Mouse (Mus musculus): ENCODE data around the gene Als2cl. TPM values are rescaled to one million over a fixed set of nuclear protein-coding genes. Genes with fewer than 3 reads are reported as not detected.

Als2cl gene
- 7.0 and 7.9 TPM in 2 replicates for polyA plus RNA-seq (2015; fragmentation: Nextera tagmentation; extraction: Ambion mirVana)

DNA sequence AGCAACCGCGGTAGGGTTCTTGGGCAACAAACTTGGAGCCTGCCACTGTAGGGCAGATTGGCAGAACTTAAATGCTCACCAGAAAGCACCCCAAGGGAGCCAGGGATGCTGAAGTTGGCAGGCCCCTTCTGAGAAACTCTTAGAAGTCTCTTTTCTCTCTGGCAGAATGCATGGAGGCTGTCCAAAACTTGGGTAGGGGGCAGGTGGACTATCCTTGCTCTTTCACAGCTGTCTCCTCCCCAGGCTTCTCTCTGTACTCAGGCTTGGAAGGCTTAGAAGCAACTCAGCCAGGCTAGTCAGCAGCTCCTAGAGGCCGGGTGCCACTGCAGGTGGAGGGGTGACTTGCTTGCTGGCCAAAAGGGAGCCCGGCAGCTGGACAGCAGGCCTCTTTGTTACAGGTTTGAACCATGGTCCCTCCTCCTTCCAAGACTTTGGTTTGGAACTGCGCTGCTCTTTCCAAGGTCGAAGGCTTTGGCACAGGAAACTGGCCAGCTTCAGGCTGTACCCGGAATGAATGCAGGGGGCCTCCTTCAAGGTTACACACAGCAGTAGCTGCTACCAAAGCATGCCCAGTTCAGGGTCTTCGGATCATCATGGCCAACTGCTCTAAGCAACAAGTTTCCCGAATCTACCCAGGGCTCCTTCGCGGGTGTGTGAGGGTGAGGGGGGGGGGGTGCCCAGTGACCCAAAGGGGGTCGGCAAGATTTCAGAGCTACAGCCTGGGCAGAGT lies at the start of gene Als2cl:
TSS of gene Als2cl (plus strand) at position 680 of the 730 bp plus-strand sequence.
- WGBS = 12% methylated on average over 12 of the region's 12 CpGs
- H3K4me2 ChIP-seq (replicated peaks) = peak within 1 kb of the TSS; percentile 88
- H3K9ac ChIP-seq = peak within 1 kb of the TSS; percentile 35
- peak within 1 kb of the TSS; percentile 61 for H3K4me3 ChIP-seq (replicated peaks)
- H3K36me3 ChIP-seq = no peaks in the 10 kb centered on the region
- peak within 1 kb of the TSS; percentile 73; the same call in 1 of the 2 replicates for H3K27ac ChIP-seq (replicated peaks)
- ATAC-seq (ENCODE audit: insufficient number of reproducible peaks, low FRiP score, low TSS enrichment, low read depth) = no peak
- peaks cover 47% of the 10 kb centered on the region for H3K4me1 ChIP-seq
- H3K9me3 ChIP-seq (replicated peaks) = no peaks in the 10 kb centered on the region
- peaks cover 5% of the 10 kb centered on the region; the same call in 1 of the 2 replicates for H3K27me3 ChIP-seq

DNA sequence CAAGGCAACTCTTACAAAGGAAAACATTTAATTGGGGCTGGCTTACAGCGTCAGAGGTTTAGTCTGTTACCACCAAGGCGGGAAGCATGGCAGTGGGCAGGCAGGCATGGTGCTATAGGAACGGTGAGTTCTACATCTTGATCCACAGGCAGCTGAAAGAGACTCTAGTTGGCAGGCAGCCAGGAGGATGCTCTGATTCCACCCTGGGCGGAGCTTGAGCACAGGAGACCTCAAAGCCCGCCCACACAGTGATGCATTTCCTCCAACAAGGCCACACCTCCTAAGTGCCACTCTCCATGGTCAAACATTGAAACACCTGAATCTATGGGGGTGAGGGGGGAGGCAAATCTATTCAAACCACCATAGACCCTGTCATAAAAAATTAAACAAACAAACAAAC lies 46.6 kb upstream of the Als2cl start:
- Histone ChIP-seq H3K4me1 (no peaks in the 10 kb centered on the region), H3K36me3 (no peaks in the 10 kb centered on the region), H3K4me3 (replicated peaks) (no peak overlapping the region), H3K9ac (no peak overlapping the region), H3K4me2 (replicated peaks) (no peak overlapping the region), H3K9me3 (replicated peaks) (no peaks in the 10 kb centered on the region), H3K27ac (replicated peaks) (no peak overlapping the region), H3K27me3 (peaks cover 3% of the 10 kb centered on the region)
- ATAC-seq (ENCODE audit: insufficient number of reproducible peaks, low FRiP score, low TSS enrichment, low read depth) = no peak
- WGBS = 72% methylated on average over 5 of the region's 5 CpGs

GRCm38 (mm10) chr9:110834411-110834810 lies 45.3 kb upstream of the Als2cl start, which contains the start of gene Prss45:
Gene Prss45, plus strand, starts transcription at chr9:110834588.
- ATAC-seq (ENCODE audit: insufficient number of reproducible peaks, low FRiP score, low TSS enrichment, low read depth) = no peak
- Histone ChIP-seq H3K9ac (no peak within 1 kb of the TSS), H3K27ac (replicated peaks) (no peak within 1 kb of the TSS), H3K27me3 (no peaks in the 10 kb centered on the region; the same call in 1 of the 2 replicates), H3K4me1 (no peaks in the 10 kb centered on the region), H3K4me3 (replicated peaks) (no peak within 1 kb of the TSS), H3K9me3 (replicated peaks) (no peaks in the 10 kb centered on the region), H3K4me2 (replicated peaks) (no peak within 1 kb of the TSS), H3K36me3 (no peaks in the 10 kb centered on the region)
- WGBS = 72% methylated on average over 19 of the region's 19 CpGs

DNA sequence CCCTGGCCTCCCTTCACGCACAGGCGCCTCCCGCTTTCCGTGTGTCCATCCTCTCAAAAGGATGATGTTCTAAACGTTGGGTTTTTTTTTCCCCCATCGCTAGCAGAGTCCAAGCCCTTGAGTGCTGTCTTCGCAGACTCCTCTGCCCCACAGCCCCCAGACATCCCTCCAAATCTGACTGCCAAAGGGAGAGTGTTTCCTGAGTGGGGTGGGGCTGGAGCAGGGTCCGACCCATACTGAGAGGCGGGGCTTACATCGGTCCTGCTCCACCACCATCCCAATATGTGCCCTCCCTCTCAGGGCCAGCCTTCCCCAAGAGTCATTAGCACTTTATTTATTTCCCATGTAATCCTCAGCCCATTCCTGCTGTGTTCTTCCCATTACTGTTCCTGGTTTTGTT lies 44.7 kb upstream of the Als2cl start:
- H3K9me3 ChIP-seq (replicated peaks) = no peaks in the 10 kb centered on the region
- H3K27me3 ChIP-seq = no peaks in the 10 kb centered on the region; the same call in 1 of the 2 replicates
- no peak overlapping the region for H3K4me3 ChIP-seq (replicated peaks)
- no peak for ATAC-seq (ENCODE audit: insufficient number of reproducible peaks, low FRiP score, low TSS enrichment, low read depth)
- WGBS = 41% methylated on average over 10 of the region's 10 CpGs
- H3K36me3 ChIP-seq = no peaks in the 10 kb centered on the region
- no peak overlapping the region for H3K4me2 ChIP-seq (replicated peaks)
- H3K4me1 ChIP-seq = no peaks in the 10 kb centered on the region
- no peak overlapping the region for H3K27ac ChIP-seq (replicated peaks)
- no peak overlapping the region for H3K9ac ChIP-seq

DNA sequence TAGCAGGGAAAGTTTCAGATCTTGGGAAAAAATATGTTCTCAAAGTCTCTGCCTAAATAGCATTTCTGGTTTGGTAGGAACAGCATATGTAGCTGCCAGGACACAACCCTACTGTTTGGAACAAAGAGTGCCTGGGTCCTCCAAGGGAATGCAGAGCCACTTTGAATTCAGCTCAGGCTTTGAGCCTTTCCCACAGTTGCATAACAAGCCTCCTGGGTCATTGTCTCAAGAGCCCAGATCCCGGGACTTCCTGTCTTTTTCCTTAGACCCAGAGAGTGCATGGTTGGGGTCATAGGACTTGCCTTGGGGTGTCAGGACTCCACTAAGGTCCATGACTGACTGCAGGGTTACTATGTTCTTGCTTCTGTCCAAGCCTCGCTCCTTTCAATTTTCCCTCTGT lies 43.6 kb upstream of the Als2cl start:
- no peak overlapping the region for H3K9ac ChIP-seq
- ATAC-seq (ENCODE audit: insufficient number of reproducible peaks, low FRiP score, low TSS enrichment, low read depth) = no peak
- H3K4me1 ChIP-seq = no peaks in the 10 kb centered on the region
- no peak overlapping the region for H3K27ac ChIP-seq (replicated peaks)
- 48% methylated on average over 2 of the region's 2 CpGs for WGBS
- no peaks in the 10 kb centered on the region; the same call in 1 of the 2 replicates for H3K27me3 ChIP-seq
- no peaks in the 10 kb centered on the region for H3K9me3 ChIP-seq (replicated peaks)
- H3K4me2 ChIP-seq (replicated peaks) = no peak overlapping the region
- H3K36me3 ChIP-seq = no peaks in the 10 kb centered on the region
- no peak overlapping the region for H3K4me3 ChIP-seq (replicated peaks)

GRCm38 (mm10) chr9:110840905-110841304 lies 38.8 kb upstream of the Als2cl start:
- no peak overlapping the region for H3K4me2 ChIP-seq (replicated peaks)
- no peaks in the 10 kb centered on the region for H3K4me1 ChIP-seq
- H3K9ac ChIP-seq = no peak overlapping the region
- no peak overlapping the region for H3K27ac ChIP-seq (replicated peaks)
- no peaks in the 10 kb centered on the region for H3K9me3 ChIP-seq (replicated peaks)
- no peaks in the 10 kb centered on the region for H3K36me3 ChIP-seq
- H3K27me3 ChIP-seq = no peaks in the 10 kb centered on the region
- WGBS = 79% methylated on average over 6 of the region's 6 CpGs
- no peak overlapping the region for H3K4me3 ChIP-seq (replicated peaks)
- no peak for ATAC-seq (ENCODE audit: insufficient number of reproducible peaks, low FRiP score, low TSS enrichment, low read depth)

- H3K36me3 ChIP-seq = no peaks in the 10 kb centered on the region
- no peak for ATAC-seq (ENCODE audit: insufficient number of reproducible peaks, low FRiP score, low TSS enrichment, low read depth)
- H3K4me1 ChIP-seq = no peaks in the 10 kb centered on the region
- H3K27ac ChIP-seq (replicated peaks) = no peak overlapping the region
- H3K4me2 ChIP-seq (replicated peaks) = no peak overlapping the region
- H3K4me3 ChIP-seq (replicated peaks) = no peak overlapping the region
- H3K27me3 ChIP-seq = no peaks in the 10 kb centered on the region
- 53% methylated on average over 2 of the region's 2 CpGs for WGBS
- no peaks in the 10 kb centered on the region for H3K9me3 ChIP-seq (replicated peaks)
- H3K9ac ChIP-seq = no peak overlapping the region
Measured at GRCm38 (mm10) chr9:110841438-110841837, 38.2 kb upstream of the Als2cl start.

DNA sequence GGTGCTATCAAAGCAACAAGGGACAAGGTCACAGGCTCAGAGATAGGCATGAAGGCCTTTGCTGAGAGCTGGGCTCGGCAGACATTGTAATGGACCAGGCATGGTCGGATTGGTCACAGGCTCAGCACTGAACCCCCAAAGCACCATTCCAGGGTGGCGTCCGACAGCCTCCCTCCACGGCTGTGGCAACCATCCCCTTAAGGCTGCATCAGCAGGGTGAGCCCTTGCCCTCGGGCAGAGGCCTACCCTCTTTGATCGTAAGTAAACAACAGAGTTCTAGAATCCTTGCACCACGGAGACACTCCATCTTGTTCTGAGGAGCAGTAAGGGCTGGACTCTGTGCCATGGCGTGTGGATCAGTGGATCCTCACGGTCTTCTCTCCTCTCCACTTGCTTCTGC lies 35.5 kb upstream of the Als2cl start, which contains the start of gene Prss46:
TSS of gene Prss46 (plus strand) at position 301 of the 400 bp plus-strand sequence.
- WGBS = 78% methylated on average over 10 of the region's 10 CpGs
- no peak for ATAC-seq (ENCODE audit: insufficient number of reproducible peaks, low FRiP score, low TSS enrichment, low read depth)
- Histone ChIP-seq H3K4me1 (no peaks in the 10 kb centered on the region), H3K9me3 (replicated peaks) (no peaks in the 10 kb centered on the region), H3K4me2 (replicated peaks) (no peak within 1 kb of the TSS), H3K9ac (no peak within 1 kb of the TSS), H3K27ac (replicated peaks) (no peak within 1 kb of the TSS), H3K27me3 (no peaks in the 10 kb centered on the region), H3K4me3 (replicated peaks) (no peak within 1 kb of the TSS), H3K36me3 (no peaks in the 10 kb centered on the region)

GRCm38 (mm10) chr9:110849162-110849561 lies 30.5 kb upstream of the Als2cl start:
- Histone ChIP-seq H3K4me1 (no peaks in the 10 kb centered on the region), H3K9me3 (replicated peaks) (no peaks in the 10 kb centered on the region), H3K4me3 (replicated peaks) (no peak overlapping the region), H3K27ac (replicated peaks) (no peak overlapping the region), H3K4me2 (replicated peaks) (no peak overlapping the region), H3K9ac (no peak overlapping the region), H3K27me3 (no peaks in the 10 kb centered on the region), H3K36me3 (no peaks in the 10 kb centered on the region)
- ATAC-seq (ENCODE audit: insufficient number of reproducible peaks, low FRiP score, low TSS enrichment, low read depth) = no peak
- WGBS = 71% methylated on average over 7 of the region's 7 CpGs

DNA sequence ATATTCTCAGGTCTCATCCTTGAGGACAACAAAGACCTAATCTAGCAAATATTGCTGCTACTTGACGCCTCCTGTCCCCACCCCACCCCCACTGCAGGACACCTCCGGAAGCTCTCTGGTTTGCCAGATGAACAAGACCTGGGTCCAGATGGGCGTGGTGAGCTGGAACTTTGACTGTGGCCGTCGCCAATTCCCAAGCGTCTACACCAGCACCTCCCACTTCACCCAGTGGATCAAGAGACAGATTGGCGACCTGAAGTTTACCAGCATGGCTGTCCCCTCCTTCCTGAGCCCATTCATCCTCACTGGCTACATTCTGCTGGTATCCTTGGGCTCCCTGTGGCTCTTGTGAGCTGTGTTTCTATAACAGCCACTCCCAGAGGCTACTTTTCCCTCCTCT lies 23.8 kb upstream of the Als2cl start:
- peaks cover 29% of the 10 kb centered on the region for H3K27me3 ChIP-seq
- H3K36me3 ChIP-seq = no peaks in the 10 kb centered on the region
- no peak for ATAC-seq (ENCODE audit: insufficient number of reproducible peaks, low FRiP score, low TSS enrichment, low read depth)
- H3K9ac ChIP-seq = no peak overlapping the region
- H3K9me3 ChIP-seq (replicated peaks) = no peaks in the 10 kb centered on the region
- no peak overlapping the region for H3K27ac ChIP-seq (replicated peaks)
- WGBS = 75% methylated on average over 7 of the region's 7 CpGs
- H3K4me2 ChIP-seq (replicated peaks) = no peak overlapping the region
- peaks cover 9% of the 10 kb centered on the region for H3K4me1 ChIP-seq
- no peak overlapping the region for H3K4me3 ChIP-seq (replicated peaks)

DNA sequence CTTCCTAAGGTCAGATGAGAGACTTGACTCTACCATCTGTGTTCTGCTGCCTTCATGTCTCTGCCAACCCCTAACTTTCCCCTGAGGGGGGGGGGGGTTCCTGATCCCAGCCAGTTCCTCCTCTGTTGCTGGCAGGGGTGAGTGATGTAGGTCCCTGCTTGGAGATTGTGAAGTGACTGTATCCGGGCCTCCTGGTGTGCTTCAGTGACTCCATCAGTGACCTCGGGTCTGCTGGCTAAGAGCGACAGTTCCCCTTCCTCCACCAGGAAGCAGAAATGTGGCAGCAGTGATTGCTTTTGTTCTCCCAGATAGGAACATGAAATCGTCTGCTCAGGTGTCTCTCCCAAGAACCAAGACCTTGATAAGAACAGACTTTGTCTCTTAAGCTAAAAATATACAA lies 22.8 kb upstream of the Als2cl start:
- H3K27ac ChIP-seq (replicated peaks) = no peak overlapping the region
- no peak overlapping the region for H3K4me2 ChIP-seq (replicated peaks)
- H3K9me3 ChIP-seq (replicated peaks) = no peaks in the 10 kb centered on the region
- no peaks in the 10 kb centered on the region for H3K36me3 ChIP-seq
- no peak for ATAC-seq (ENCODE audit: insufficient number of reproducible peaks, low FRiP score, low TSS enrichment, low read depth)
- H3K4me3 ChIP-seq (replicated peaks) = no peak overlapping the region
- peaks cover 29% of the 10 kb centered on the region for H3K27me3 ChIP-seq
- peaks cover 9% of the 10 kb centered on the region for H3K4me1 ChIP-seq
- WGBS = 51% methylated on average over 4 of the region's 4 CpGs
- no peak overlapping the region for H3K9ac ChIP-seq

All from embryonic facial prominence, embryonic 15.5 days (tissue).